Mouse (Mus musculus) testis, adult 2 months (tissue): ENCODE measurements around the gene Chrm4.

Experiments used
- CTCF ChIP-seq: fragments of 200-500 bp; IDR thresholded peaks from 2 replicates; pipeline ENCODE4 v1.5.1; 2012; ENCODE audit warnings: low read depth, mild to moderate bottlenecking, inconsistent platforms, low read length, moderate library complexity; ENCODE audit not compliant: control insufficient read depth, insufficient read depth, insufficient replicate concordance
- POLR2A ChIP-seq: fragments of 200-500 bp; IDR thresholded peaks from 2 replicates; pipeline ENCODE4 v1.6.1; 2012; ENCODE audit warnings: low read depth, mild to moderate bottlenecking, inconsistent platforms, low read length, moderate library complexity; ENCODE audit not compliant: control insufficient read depth

GRCm38 (mm10) chr2:91928534-91929350 lies 1.7 kb downstream of the Chrm4 start:
- TF ChIP-seq CTCF, result no peak
- no peak for TF ChIP-seq POLR2A
